Mouse (Mus musculus) cerebellum, adult 2 months (tissue): ENCODE data around the gene Arel1. TPM values are rescaled to one million over a fixed set of nuclear protein-coding genes. Genes with fewer than 3 reads are reported as not detected.

Experiments used
- DNase-seq, 2 experiments: peaks; one replicate each; pipeline ENCODE4 v3.0.0; 2021
- H3K27ac ChIP-seq: fragments of 200-500 bp; 2 replicates; pipeline ENCODE4 v1.5.1; 2012; ENCODE audit warnings: low read length, control low read depth, inconsistent platforms; ENCODE audit not compliant: insufficient read depth
- H3K27me3 ChIP-seq: fragments of 200-500 bp; 2 replicates; pipeline ENCODE4 v1.6.1; 2012; ENCODE audit warnings: inconsistent platforms, mild to moderate bottlenecking, low read length, moderate library complexity; ENCODE audit not compliant: control insufficient read depth, insufficient read depth
- H3K4me1 ChIP-seq: fragments of 200-500 bp; 2 replicates; pipeline ENCODE4 v1.6.1; 2011; ENCODE audit warnings: low read length; ENCODE audit not compliant: control insufficient read depth, insufficient read depth
- H3K4me3 ChIP-seq: fragments of 200-500 bp; replicated peaks from 2 replicates; pipeline ENCODE3; 2011; ENCODE audit warnings: mild to moderate bottlenecking, low read depth, low read length, control low read depth; ENCODE audit not compliant: insufficient read depth
- CTCF ChIP-seq: fragments of 200-500 bp; IDR thresholded peaks from 2 replicates; pipeline ENCODE4 v1.5.1; 2011; ENCODE audit warnings: low read depth, mild to moderate bottlenecking, control low read depth, low read length, moderate library complexity, borderline replicate concordance; ENCODE audit not compliant: insufficient read depth
- POLR2A ChIP-seq: fragments of 200-500 bp; IDR thresholded peaks from 2 replicates; pipeline ENCODE4 v1.6.1; 2011; ENCODE audit warnings: low read length, control low read depth, borderline replicate concordance; ENCODE audit not compliant: insufficient read depth
- WGBS: fragments of 180-500 bp; shearing (Covaris S2); methylation state at CpG from one replicate; pipeline ENCODE4 v1.1.7; 2018; 5-methylcytosine and 5-hydroxymethylcytosine counted together
- polyA plus RNA-seq: library from polyadenylated mRNA; depleted of rRNA; stranded (reverse); fragments of >200 nt; gene quantifications from 2 replicates; pipeline ENCODE4 v1.2.3, GENCODE M21; 2012

Arel1 gene
- polyA plus RNA-seq, 1 experiment, result 57.2 TPM

- no peaks in the 10 kb centered on the region; the same call in 1 of the 2 replicates for H3K4me1 ChIP-seq
- no peaks in the 10 kb centered on the region for H3K27me3 ChIP-seq
- no peak for TF ChIP-seq CTCF
- TF ChIP-seq POLR2A, result no peak
- under 1% methylated on average over 44 of the region's 44 CpGs for WGBS
- peak overlapping the region; percentile 71 for H3K4me3 ChIP-seq
- DNase-seq, result peak in 1 of 2 experiments; percentile 61
- peak overlapping the region; percentile 64 for H3K27ac ChIP-seq
These were observed 26.1 kb upstream of the Arel1 start for GRCm38 (mm10) chr12:84996501-84997398.

- under 1% methylated on average over 45 of the region's 45 CpGs for WGBS
- Histone ChIP-seq H3K27me3 (no peaks in the 10 kb centered on the region), H3K27ac (peak within 1 kb of the TSS; percentile 64), H3K4me3 (peak within 1 kb of the TSS; percentile 71), H3K4me1 (no peaks in the 10 kb centered on the region; the same call in 1 of the 2 replicates)
- DNase-seq, result peak; percentile 99
- peak; percentile 89 for TF ChIP-seq POLR2A
- TF ChIP-seq CTCF, result peak; percentile 60; the same call in 1 of the 2 replicates
These were observed 25.4 kb upstream of the Arel1 start, which contains the start of gene Ylpm1 for GRCm38 (mm10) chr12:84996083-84996496. TSS of gene Ylpm1 (plus strand) at chr12:84996321.

GRCm38 (mm10) chr12:84995112-84995761, 24.5 kb upstream of the Arel1 start:
- DNase-seq, result peak in 1 of 2 experiments; percentile 26
- Histone ChIP-seq H3K27ac (no peak overlapping the region), H3K4me3 (peak overlapping the region; percentile 9), H3K4me1 (no peaks in the 10 kb centered on the region; the same call in 1 of the 2 replicates), H3K27me3 (no peaks in the 10 kb centered on the region)
- 93% methylated on average over 9 of the region's 9 CpGs for WGBS
- TF ChIP-seq CTCF (no peak), POLR2A (no peak)

GRCm38 (mm10) chr12:84989456-84989855, 18.8 kb upstream of the Arel1 start:
- Histone ChIP-seq H3K4me3 (no peak overlapping the region), H3K27ac (no peak overlapping the region), H3K27me3 (no peaks in the 10 kb centered on the region), H3K4me1 (no peaks in the 10 kb centered on the region)
- TF ChIP-seq POLR2A (no peak), CTCF (no peak)
- no peak for DNase-seq
- whole genome bisulfite sequencing, result 67% methylated on average over 4 of the region's 4 CpGs

GRCm38 (mm10) chr12:84979264-84979862, 8.7 kb upstream of the Arel1 start:
- no peak for TF ChIP-seq POLR2A
- no peak for TF ChIP-seq CTCF
- WGBS, result 87% methylated on average over 2 of the region's 2 CpGs
- no peak for DNase-seq
- Histone ChIP-seq H3K4me3 (no peak overlapping the region), H3K27me3 (no peaks in the 10 kb centered on the region), H3K27ac (no peak overlapping the region), H3K4me1 (no peaks in the 10 kb centered on the region)

GRCm38 (mm10) chr12:84969656-84970427, 858 bp downstream of the Arel1 start:
- H3K4me3 ChIP-seq, result peak overlapping the region; percentile 89
- H3K27me3 ChIP-seq, result no peaks in the 10 kb centered on the region
- no peak overlapping the region for H3K27ac ChIP-seq
- WGBS, result 21% methylated on average over 15 of the region's 15 CpGs
- H3K4me1 ChIP-seq, result peaks cover 3% of the 10 kb centered on the region
- TF ChIP-seq POLR2A (no peak), CTCF (no peak)
- DNase-seq, result no peak

GRCm38 (mm10) chr12:84968831-84969655, 1.7 kb downstream of the Arel1 start:
- H3K27me3 ChIP-seq, result no peaks in the 10 kb centered on the region
- peak overlapping the region; percentile 19 for H3K4me3 ChIP-seq
- DNase-seq, result no peak
- H3K4me1 ChIP-seq, result peaks cover 3% of the 10 kb centered on the region
- 84% methylated on average over 16 of the region's 16 CpGs for WGBS
- TF ChIP-seq POLR2A (no peak), CTCF (no peak)
- no peak overlapping the region for H3K27ac ChIP-seq
